In the genomic region with DNA sequence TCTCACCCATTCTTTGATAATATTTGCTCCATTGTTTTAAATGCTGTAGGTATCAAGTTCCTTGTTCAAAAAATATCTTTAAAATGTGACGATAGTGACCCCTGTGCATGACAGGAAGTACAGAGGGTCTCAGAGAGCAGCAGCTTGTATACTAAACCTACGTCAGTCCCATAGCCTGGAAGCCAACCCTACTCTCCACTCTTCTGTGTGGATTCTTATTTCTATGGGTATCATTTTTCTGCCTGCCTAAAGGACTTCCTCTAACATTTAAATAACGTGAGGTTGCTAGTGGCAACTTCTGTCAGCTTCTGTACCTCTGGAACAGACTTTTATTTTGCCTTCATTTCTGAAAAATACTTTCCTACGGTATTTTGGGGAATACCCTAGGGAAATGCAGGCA, we compare ENCODE assay signal across 18 mouse cellular contexts.
"Had no signal": no experiment of that assay in that cellular context is flagged by ENCODE, and none has a peak within 500 bp of the region (broad histone marks: within the 10 kb centered on the region; RNA-seq: fewer than 3 reads in every experiment).

No protein-coding gene starts in this region.

- H3K9ac ChIP-seq: lung, embryonic 14.5 days; midbrain, embryonic 12.5 days; neural tube, embryonic 13.5 days; neural tube, embryonic 15.5 days had no signal

- H3K4me2 ChIP-seq: lung, embryonic 14.5 days; midbrain, embryonic 12.5 days; neural tube, embryonic 13.5 days; neural tube, embryonic 15.5 days had no signal

- H3K27ac ChIP-seq: midbrain, embryonic 10.5 days; midbrain, embryonic 12.5 days; neural tube, embryonic 13.5 days; neural tube, embryonic 15.5 days had no signal

- ATAC-seq: midbrain, embryonic 16.5 days had no signal

- H3K4me3 ChIP-seq: midbrain, embryonic 10.5 days; midbrain, embryonic 12.5 days; myocyte; neural tube, embryonic 13.5 days; neural tube, embryonic 15.5 days had no signal

- H3K27me3 ChIP-seq: midbrain, embryonic 12.5 days; neural tube, embryonic 13.5 days; neural tube, embryonic 15.5 days had no signal

- DNase-seq: lung, embryonic 14.5 days; lung, postnatal 10 days; lung, postnatal 4 days; midbrain, embryonic 14.5 days; retina, postnatal 1 day; right cerebral cortex, adult 18-20 months; right cerebral cortex, postnatal 25 days; right cerebral cortex, postnatal 4 days; spleen, adult 18-20 months; thymus, adult 18-20 months; thymus, postnatal 14 days; thymus, postnatal 36 days had no signal

- H3K9me3 ChIP-seq: midbrain, embryonic 10.5 days; midbrain, embryonic 12.5 days; neural tube, embryonic 13.5 days; neural tube, embryonic 15.5 days had no signal

- H3K36me3 ChIP-seq: midbrain, embryonic 10.5 days; midbrain, embryonic 12.5 days; neural tube, embryonic 13.5 days; neural tube, embryonic 15.5 days had no signal

- H3K4me1 ChIP-seq: midbrain, embryonic 12.5 days had no signal
